Mouse (Mus musculus) kidney, postnatal 10 days (tissue): ENCODE results near the gene Tex21.
"Not testable (repeated sequence)": the region's sequence is repeated elsewhere in the genome, so short reads cannot be mapped to it uniquely, and the experiment has no call there.

ENCODE experiments used
- DNase-seq: peaks from one replicate; pipeline ENCODE4 v3.0.0; 2021; ENCODE audit warnings: mixed read lengths

Gene Tex21

GRCm38 (mm10) chr12:76194526-76194925, 52.0 kb downstream of the Tex21 start:
- DNase-seq = no peak

DNA sequence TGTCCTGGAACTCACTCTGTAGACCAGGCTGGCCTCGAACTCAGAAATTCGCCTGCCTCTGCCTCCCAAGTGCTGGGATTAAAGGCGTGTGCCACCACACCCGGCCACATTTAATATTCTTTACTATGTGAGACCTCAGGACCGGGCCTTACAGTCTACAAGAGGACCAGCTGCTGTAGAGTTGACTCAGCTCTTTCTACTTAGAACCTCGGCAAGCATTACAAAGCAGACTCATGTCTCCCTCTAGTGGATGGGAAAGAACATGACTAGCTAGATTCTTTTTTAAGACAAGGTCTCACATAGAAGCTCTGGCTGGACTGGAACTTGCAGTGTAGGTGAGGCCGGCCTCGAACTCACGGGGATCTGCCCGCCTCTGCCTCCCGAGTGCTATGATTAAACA, 55.6 kb downstream of the Tex21 start:
- DNase-seq = peak; percentile 20

GRCm38 (mm10) chr12:76187849-76188248, 58.7 kb downstream of the Tex21 start:
- DNase-seq = peak; percentile 58

DNA sequence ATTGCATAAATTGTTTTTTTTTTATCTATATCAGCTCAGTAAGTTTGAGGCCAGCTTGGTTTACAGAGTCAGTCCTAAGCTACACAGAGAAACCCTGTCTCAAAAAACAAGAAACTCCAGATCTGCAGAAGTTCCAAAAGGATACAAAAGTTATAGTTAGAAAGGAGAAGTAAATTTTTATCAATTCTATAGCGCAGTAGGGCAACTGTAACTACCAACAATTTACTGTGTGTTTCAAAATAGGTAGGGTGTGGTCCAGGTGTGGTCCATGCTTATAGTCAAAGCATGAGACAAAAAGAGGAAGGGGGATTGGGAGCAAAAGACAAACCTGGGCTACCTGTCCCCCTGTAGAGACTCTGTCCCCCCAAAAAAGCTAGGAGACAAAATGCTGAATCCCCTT, 60.1 kb downstream of the Tex21 start:
- no peak for DNase-seq

GRCm38 (mm10) chr12:76185167-76185816, 61.3 kb downstream of the Tex21 start:
- no peak for DNase-seq

DNA sequence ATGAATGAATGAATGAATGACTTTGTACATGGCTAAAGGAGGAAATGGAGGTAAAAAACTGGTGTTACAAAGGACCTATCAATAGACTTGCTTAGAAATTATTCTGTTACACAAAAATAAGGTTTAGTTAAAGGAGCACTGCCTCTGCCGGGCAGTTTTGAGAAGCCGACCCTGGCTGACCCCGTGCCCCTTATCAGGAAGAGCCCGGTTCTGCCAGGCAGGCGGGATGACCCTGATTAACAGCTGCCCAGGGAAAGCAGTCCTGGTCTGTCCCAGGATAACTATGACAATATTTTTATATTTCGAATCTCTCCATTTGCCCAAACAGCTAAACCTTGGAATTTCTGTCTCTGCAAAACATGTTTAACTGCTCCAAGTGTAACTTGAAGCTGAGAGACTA, 62.3 kb downstream of the Tex21 start:
- no peak for DNase-seq

DNA sequence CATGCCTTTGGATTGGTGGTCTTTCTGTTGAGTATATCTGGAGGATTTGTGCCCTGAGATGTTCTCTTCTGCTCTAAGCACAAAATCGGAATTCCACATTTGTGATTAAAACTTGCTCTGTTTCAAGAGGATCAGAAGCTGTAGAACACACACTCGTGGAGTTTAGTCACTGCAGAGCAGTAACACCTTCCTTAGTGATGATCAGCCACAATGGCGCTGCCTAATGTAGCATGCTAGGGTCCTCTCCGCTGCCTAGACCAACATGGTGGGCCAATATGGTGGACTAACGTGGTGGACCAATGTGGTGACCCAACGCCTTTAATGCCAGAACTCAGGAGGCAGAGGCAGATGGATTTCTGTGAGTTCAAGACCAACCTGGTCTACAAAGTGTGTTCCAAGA, 63.7 kb downstream of the Tex21 start:
- DNase-seq = no peak

DNA sequence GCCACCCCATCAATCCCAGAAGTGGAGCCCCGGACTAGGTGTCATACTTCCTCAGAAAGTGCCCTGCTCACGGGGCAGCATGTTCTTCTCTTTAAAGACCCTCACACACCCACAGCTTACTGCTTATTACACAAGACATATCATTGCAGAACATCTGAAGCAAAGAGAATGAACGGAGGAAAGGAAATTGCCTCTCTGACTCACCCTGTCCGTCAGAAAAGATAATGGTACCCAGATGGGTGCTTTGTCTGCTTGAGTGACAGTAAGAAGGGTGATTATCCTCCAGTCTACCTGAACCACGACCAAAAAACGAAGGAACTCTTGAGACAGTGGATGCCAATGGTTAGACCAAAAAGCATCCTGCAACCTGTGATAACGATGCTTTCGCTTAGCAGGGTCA, 65.1 kb downstream of the Tex21 start:
- DNase-seq = no peak

- no peak for DNase-seq
Observed at GRCm38 (mm10) chr12:76180442-76180841, 66.1 kb downstream of the Tex21 start.

DNA sequence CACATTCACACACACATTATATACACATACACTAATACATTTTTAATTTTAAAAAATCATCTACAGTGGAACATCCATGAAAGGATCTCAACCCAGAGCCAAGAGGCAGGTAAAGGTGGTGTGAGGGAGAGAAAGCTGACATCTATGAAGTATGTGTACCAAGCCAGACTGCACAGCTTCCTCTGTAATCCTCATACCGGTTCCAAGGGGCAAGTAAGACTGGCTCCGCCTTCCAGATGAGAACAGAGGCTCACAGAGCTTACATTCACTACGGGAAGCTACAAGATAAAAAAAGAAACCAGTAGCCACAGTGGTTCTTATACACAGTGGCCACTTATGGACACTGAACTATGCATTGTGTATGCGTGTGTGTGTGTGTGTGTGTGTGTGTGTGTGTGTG, 67.0 kb downstream of the Tex21 start:
- no peak for DNase-seq

DNA sequence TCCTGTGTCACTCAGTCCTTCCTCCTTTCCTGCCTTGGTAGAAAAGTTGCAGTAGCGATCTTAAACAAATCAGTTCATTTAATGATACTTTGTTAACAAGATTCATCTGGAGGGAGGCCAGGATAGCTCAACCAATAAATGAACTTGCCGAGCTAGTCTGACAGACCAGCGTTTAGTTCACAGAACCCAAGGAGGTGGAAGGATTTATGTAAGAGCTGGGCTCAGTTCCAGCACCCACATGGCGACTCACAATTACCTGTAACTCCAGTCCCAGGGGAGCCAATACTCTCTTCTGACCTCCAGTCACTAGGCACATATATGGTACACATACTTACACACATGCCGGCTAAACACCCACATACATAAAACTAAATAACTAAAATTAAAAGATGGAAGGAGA, 67.5 kb downstream of the Tex21 start:
- no peak for DNase-seq

DNA sequence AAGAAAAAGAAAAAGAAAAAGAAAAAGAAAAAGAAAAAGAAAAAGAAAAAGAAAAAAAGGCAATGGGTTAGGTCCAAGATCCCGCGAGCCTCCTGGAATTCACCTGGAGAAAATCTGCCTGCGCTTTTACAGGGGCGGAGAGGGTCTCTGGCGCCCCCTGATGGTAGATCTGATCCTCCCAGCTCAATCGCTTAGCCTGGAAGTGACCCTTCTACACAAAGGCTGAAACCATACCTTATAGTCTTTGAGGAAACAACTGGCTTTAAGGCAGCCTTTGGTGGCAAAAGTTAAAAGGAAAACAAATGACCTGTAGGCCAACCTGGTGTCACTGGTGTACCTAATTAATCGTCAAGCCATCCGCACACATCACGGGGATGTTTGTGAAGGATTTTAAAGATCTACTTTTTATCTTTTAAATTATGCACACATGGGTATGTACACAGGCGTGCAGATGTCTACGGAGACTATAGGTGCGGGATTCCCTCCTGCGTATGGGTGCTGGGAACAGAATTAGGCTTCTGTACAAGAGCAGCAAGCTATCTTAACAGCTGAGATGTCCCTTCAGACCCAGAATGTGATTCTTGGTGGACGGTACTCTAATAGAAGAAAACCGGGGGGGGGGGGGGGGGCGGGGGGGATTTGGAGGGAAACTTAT, 68.6 kb downstream of the Tex21 start:
- peak; percentile 86 for DNase-seq

DNA sequence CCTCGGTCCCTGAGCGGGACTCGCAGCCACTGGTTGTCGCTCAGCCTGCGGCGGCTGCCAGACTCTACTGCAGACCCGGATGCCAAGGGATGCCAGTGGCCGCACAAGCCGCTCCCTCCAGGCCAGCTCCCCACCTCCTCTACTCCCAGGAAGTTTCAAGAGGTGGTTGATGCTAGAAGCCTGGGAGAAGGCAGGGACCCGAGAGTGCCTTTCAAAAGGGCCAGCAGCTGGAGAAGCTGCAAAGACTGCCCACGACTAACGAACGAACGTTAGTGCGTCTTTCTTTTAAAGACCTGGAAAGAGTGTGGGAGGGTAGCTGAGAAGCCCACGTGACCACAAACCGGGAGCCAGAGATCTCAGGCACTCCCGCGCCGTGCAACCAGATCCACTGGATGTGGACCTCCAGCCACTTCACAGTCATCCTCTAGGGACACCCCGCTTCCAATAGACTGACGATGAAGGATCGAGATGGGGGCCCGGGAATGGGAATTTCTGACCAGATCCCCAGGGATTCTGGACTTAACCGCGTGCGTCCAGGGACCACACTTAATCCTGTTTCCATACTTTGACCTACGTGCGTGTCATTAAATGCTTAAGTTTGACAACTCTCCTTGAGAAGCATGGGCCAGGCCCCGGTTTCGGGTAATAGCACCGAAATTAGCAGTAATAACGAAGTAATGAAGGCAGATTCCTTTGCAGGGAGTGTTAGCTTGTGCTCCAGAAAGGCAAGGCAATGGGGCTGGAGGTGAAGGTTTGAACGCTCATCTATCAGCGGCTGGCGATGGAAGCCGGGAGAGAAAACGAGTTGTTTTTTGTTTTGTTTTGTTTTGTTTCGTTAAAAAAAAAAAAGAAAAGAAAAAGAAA, 69.3 kb downstream of the Tex21 start, which contains the start of gene Esr2:
TSS of gene Esr2 (minus strand) at position 260 of the 864 bp plus-strand sequence.
- DNase-seq = peak; percentile 46

DNA sequence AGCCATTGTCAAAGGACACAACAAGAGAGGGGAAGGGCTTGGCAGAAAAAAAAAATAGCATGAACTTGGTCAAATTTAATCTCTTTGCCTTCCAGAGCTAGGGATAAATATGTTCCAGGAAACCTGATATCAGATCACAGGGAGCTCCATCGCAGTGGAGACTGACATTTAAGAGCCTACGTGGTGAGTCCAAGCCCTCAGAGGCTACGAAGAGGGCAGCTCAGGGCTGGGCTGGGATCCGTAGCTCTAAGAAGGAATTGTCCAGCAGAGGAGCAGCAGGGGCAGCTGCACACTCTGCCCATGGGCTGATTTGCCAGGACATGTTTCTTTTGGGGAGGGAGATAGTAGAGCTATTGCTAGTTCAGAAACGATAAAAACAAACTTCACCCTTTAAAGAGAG, 80.9 kb downstream of the Tex21 start:
- no peak for DNase-seq

DNA sequence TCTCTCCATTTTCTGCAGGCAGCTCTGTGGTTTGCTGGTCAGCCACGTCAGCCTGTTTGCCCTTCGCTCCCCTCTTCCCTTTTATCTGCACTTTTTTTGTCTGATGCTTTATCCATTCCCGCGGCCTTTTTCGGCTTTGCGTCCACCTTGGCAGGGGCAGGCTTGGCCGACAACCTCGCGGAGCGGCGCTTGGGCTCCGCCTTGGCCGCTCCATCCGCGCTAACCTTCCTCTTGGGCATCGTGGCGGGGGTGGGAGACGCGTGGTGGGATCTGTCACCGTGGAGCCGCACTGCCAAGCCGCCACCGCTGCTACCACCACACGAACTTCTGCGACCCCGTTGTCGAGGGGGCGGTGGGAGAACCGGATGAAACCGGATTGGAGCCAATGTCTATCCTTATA, 94.2 kb downstream of the Tex21 start:
- DNase-seq = not testable (repeated sequence)
